ENCODE assay signal across 8 mouse cellular contexts in genomic region chr11:101140164-101140819, GRCm38 (mm10). TPM values are rescaled to one million over a fixed set of nuclear protein-coding genes. Genes with fewer than 3 reads are reported as not detected.
A peak's percentile ranks its signal among the peaks of the same experiment; 100 is the strongest.
DNase-seq lines count a peak whose midpoint lies in the region; ATAC-seq lines count a peak whose summit lies in the region.

No protein-coding gene starts in this region.

- DNase-seq in lung, adult 18-20 months = peak; percentile 56 to 75
- DNase-seq in lung, postnatal 25 days (ENCODE audit: low spot score) = no peak
- peak; percentile 42 to 47 for DNase-seq in kidney, postnatal 25 days
- no peak for DNase-seq in right cerebral cortex, adult 2 months (ENCODE audit: low spot score in 2 of 2)
- DNase-seq in left cerebral cortex, postnatal 14 days (ENCODE audit: low spot score in 2 of 2) = no peak
- no peak for DNase-seq in urinary bladder, postnatal 14 days (ENCODE audit: low spot score)

- peaks cover 10% of the 10 kb centered on the region for H3K4me1 ChIP-seq in forebrain, embryonic 16.5 days (replicated peaks; ENCODE audit: control insufficient read depth, insufficient read depth, low read length)
- peaks cover 13% of the 10 kb centered on the region for H3K4me1 ChIP-seq in midbrain, embryonic 15.5 days

- 15% methylated on average over 25 of the region's 27 CpGs for WGBS in forebrain, embryonic 16.5 days
- WGBS in midbrain, embryonic 15.5 days = 56% methylated on average over 27 of the region's 27 CpGs

- no peaks in the 10 kb centered on the region for H3K36me3 ChIP-seq in forebrain, embryonic 16.5 days (ENCODE audit: control insufficient read depth, insufficient read depth)
- no peaks in the 10 kb centered on the region for H3K36me3 ChIP-seq in midbrain, embryonic 15.5 days (replicated peaks)

- H3K9ac ChIP-seq in forebrain, embryonic 16.5 days (replicated peaks; ENCODE audit: low read depth, low read length) = peak overlapping the region; percentile 62
- no peak overlapping the region for H3K9ac ChIP-seq in midbrain, embryonic 15.5 days

- no peaks in the 10 kb centered on the region for H3K27me3 ChIP-seq in forebrain, embryonic 16.5 days (replicated peaks; ENCODE audit: control insufficient read depth, insufficient read depth, low read length)
- no peaks in the 10 kb centered on the region for H3K27me3 ChIP-seq in midbrain, embryonic 15.5 days (replicated peaks)

- H3K9me3 ChIP-seq in forebrain, embryonic 16.5 days (ENCODE audit: control insufficient read depth, low read length) = no peaks in the 10 kb centered on the region
- no peaks in the 10 kb centered on the region for H3K9me3 ChIP-seq in midbrain, embryonic 15.5 days

- intact Hi-C loops in left cerebral cortex, postnatal 14 days (cut with DNase I) = no loop called here

- peak overlapping the region; percentile 61 for H3K4me2 ChIP-seq in forebrain, embryonic 16.5 days (ENCODE audit: low read length)
- H3K4me2 ChIP-seq in midbrain, embryonic 15.5 days = peak overlapping the region; percentile 50

- H3K27ac ChIP-seq in forebrain, embryonic 16.5 days (ENCODE audit: low read length) = peak overlapping the region; percentile 56
- peak overlapping the region; percentile 42; the same call in 1 of the 2 replicates for H3K27ac ChIP-seq in midbrain, embryonic 15.5 days

- peak overlapping the region; percentile 43 for H3K4me3 ChIP-seq in forebrain, embryonic 16.5 days (replicated peaks; ENCODE audit: low read length)
- peak overlapping the region; percentile 20 for H3K4me3 ChIP-seq in midbrain, embryonic 15.5 days

- ATAC-seq in forebrain, embryonic 16.5 days = peak; percentile 82
- no peak for ATAC-seq in midbrain, embryonic 15.5 days (replicated peaks)

RNA-seq across cellular contexts. Expression of gene Tubg2, which starts 15.4 kb away (rescaled TPM):
- polyA plus RNA-seq in forebrain, embryonic 16.5 days (2015; fragmentation: Nextera tagmentation; extraction: Ambion mirVana) = 36.2 and 43.0 TPM in 2 replicates
- 60.8 and 62.7 TPM in 2 replicates for polyA plus RNA-seq in midbrain, embryonic 15.5 days (2015; fragmentation: Nextera tagmentation; extraction: Ambion mirVana)
- total RNA-seq in left cerebral cortex, postnatal 14 days (2021) = 10 to 100 TPM; 49.0 to 49.5 TPM

RNA-seq across cellular contexts. Expression of gene Tubg1, which starts 20.6 kb away (rescaled TPM):
- polyA plus RNA-seq in forebrain, embryonic 16.5 days (2015; fragmentation: Nextera tagmentation; extraction: Ambion mirVana) = 90.7 and 93.0 TPM in 2 replicates
- polyA plus RNA-seq in midbrain, embryonic 15.5 days (2015; fragmentation: Nextera tagmentation; extraction: Ambion mirVana) = 76.1 and 84.7 TPM in 2 replicates
- 10 to 100 TPM; 52.1 to 52.7 TPM for total RNA-seq in left cerebral cortex, postnatal 14 days (2021)

RNA-seq across cellular contexts. Expression of gene Retreg3, which starts 20.6 kb away (rescaled TPM):
- polyA plus RNA-seq in forebrain, embryonic 16.5 days (2015; fragmentation: Nextera tagmentation; extraction: Ambion mirVana) = 24.5 and 25.2 TPM in 2 replicates
- polyA plus RNA-seq in midbrain, embryonic 15.5 days (2015; fragmentation: Nextera tagmentation; extraction: Ambion mirVana) = 28.4 and 29.2 TPM in 2 replicates
- total RNA-seq in left cerebral cortex, postnatal 14 days (2021) = 10 to 100 TPM; 53.9 to 58.8 TPM

RNA-seq across cellular contexts. Expression of gene Cntnap1, which starts 30.0 kb away (rescaled TPM):
- 0.77 and 1.5 TPM in 2 replicates for polyA plus RNA-seq in forebrain, embryonic 16.5 days (2015; fragmentation: Nextera tagmentation; extraction: Ambion mirVana)
- 3.4 and 3.8 TPM in 2 replicates for polyA plus RNA-seq in midbrain, embryonic 15.5 days (2015; fragmentation: Nextera tagmentation; extraction: Ambion mirVana)
- 100 to 1,000 TPM; 124 to 128 TPM for total RNA-seq in left cerebral cortex, postnatal 14 days (2021)

RNA-seq across cellular contexts. Expression of gene Plekhh3, which starts 30.9 kb away (rescaled TPM):
- polyA plus RNA-seq in forebrain, embryonic 16.5 days (2015; fragmentation: Nextera tagmentation; extraction: Ambion mirVana) = 4.8 and 5.8 TPM in 2 replicates
- 8.5 and 9.9 TPM in 2 replicates for polyA plus RNA-seq in midbrain, embryonic 15.5 days (2015; fragmentation: Nextera tagmentation; extraction: Ambion mirVana)
- total RNA-seq in left cerebral cortex, postnatal 14 days (2021) = 10 to 100 TPM in 1 of 2 experiments, 1 to 10 TPM in 1; 7.7 to 10.2 TPM

Comparison
In these comparisons a context has a peak if more than half of its experiments do, and no peak if none do; other contexts are left out.
1. DNase-seq: peak in lung, adult 18-20 months (2 of 2) and kidney, postnatal 25 days (2 of 2); none in lung, postnatal 25 days (single experiment), right cerebral cortex, adult 2 months (0 of 2), left cerebral cortex, postnatal 14 days (0 of 2) and urinary bladder, postnatal 14 days (single experiment).